Mouse (Mus musculus): Measurements from ENCODE around the gene Dbp.

The Dbp gene

DNA sequence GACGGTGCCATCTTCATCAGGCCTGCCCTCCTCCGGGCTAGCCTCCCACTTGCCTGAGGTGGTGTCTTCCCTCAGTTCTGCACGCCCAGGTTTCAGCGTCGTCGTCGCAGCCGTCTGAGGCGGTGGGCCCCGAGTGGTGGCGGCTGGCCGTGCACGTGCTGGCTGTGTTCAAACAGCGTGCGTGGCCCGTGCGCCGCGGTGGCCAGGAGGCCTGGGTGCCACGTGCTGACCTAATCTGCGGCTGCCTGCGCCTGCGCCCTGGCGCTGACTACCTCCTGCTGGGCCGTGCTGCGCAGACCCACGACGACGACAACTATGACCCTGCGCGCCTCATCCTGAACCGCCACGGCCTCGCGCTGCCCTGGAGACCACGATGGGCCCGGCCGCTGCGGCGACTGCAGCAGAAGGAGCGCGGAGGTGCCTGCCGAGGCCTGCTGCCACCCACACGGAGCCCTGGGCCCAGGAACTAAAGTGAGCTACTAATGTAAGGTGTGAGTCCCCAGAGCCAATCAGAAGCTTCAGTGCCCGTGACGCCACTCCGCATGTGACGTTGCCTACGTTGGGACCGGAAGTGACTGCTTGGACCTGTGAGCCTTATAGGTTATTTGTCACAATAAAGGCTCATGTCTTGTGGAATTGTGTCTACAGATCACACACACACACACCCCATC lies 10.8 kb upstream of the Dbp start, which contains the start of gene Sec1:
TSS of gene Sec1 (minus strand) at position 482 of the 671 bp plus-strand sequence.
- no peak for DNase-seq (ENCODE audit: low read depth)

DNA sequence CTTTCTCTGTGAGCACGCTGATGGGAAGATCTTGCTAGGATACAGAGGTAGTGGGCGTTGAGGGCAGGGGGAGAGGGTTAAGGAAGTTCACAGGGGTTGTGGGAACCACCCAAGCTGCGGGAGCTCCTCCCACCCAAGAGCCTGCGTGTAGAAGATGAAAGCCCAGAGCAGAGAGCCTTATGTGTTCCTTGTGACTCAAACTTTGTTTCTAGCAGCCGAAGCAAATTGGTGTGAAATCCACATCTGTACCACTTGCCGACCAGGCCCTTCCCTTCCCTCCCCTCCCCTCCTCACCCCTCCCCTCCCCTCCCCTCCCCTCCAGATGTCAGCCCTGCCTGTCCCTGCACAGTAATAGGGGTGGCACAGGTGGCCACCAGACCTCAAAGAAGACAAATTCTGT lies 9.8 kb upstream of the Dbp start:
- no peak for DNase-seq (ENCODE audit: low read depth)

DNA sequence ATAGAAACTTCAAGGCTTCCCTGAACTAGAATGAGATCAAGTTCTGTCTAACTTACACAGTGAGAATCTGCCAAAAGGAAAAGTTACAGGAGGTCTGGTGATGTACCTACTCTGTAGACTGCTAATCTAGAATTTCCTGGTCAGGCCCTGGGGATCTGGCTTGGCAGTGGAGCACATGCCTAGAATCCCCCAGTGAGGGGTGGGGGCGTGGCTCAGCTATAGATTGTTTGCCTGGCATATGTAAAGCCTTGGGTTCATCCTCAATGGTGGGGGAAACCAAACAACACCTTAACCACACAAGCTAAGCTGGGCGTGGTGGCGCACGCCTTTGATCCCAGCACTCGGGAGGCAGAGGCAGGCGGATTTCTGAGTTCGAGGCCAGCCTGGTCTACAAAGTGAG lies 7.0 kb upstream of the Dbp start:
- no peak for DNase-seq (ENCODE audit: low read depth)

DNA sequence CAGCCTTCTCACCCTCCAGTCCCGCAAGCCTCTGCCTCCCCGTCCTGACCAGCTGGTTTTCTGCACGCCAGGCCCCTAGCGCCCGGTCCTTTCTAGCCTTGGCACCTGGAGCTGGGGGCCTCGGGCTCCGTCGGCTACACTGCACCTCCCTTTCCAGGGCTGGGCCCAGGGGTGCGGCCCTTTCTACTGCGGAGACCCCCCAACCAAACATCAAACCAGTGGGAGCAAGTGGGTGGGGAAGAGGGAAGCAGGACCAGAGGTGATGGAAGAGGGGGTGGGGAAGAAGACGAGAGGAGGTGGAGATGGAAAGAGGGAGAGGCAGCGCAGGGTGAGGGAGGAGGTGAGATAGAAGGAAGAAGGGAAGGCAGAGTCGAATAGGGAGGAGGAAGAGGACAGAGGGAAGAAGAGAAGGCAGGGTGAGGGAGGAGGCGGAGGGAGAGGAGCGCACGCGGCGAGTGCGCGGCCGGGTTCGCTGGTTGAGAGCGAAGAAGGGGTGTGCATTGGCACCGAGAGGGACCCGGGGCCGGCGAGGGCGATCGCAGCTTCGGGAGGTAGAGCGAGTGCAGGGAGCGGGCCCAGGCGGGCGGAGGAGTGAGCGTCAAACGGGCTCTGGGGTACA lies 5.3 kb upstream of the Dbp start, which contains the start of gene Car11:
TSS of gene Car11 (plus strand) at position 321 of the 619 bp plus-strand sequence.
- DNase-seq (ENCODE audit: low read depth), result no peak

DNA sequence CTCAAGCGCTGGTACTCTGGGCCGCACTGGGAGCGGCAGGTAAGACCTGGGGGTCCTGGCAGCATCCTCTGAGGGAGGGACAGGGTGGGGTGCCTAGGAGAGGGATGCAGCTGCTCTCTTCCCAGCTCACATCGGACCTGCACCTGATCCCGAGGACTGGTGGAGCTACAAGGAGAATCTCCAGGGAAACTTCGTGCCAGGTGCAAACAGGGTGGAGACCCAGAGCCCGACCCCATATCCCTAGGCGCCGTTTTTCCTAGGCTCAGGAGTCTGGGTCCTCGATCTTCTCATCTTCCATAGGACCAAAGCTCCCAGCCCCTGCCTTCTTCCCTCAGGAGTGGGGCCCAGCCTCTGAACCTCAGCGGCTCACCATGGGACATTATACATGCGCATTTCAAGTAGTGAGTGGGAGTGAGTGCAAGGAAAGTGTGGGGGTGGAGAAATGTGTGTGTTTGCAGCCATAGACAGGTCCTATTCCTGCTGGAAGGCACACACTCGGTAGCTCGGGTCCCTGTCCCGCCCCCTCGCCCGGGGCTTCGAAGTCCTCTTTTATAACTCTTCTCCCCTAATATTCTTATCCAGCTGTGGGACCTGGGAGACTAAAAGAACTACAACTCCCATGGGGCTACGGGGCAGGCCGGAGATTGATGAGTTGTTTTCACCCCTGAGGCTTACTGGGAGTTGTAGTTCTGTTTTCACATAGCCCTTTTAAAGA lies 4.4 kb upstream of the Dbp start:
- DNase-seq (ENCODE audit: low read depth), result no peak

DNA sequence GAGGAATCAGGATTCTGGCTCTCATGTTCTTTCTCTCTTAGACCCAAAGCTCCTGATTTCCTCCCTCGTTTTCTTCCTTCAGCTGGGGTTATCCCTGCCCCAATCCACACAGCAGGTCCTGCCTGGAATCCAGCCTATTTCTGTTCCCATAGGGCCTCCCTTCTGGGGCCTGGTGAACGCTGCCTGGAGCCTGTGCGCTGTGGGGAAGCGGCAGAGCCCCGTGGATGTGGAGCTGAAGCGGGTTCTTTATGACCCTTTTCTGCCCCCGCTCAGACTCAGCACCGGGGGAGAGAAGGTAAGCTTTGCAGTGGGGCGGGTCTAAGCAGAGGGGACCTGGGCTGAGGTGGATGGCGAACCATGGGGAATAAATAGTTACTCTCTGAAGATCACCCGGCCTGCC lies 3.8 kb upstream of the Dbp start:
- DNase-seq (ENCODE audit: low read depth), result no peak

DNA sequence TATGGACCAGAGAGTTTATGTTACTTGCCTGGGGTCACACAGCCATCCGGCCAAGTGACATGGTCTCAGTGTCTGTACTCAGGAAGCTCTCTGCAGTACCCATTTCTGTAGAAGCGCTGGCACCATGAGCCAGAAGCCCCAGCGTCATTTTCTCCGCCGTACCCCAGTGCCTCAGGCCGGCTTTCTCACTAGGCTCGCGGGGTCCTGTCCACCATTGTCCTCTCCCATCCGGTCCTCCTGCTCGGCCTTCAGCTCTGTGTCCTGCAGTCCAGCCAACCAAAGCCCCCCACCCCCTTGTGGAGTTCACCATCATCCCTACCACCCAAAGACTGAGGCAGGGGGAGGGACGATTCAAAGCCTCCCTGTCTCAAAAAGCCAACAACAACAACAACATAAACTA lies 3.3 kb upstream of the Dbp start:
- no peak for DNase-seq (ENCODE audit: low read depth)

DNA sequence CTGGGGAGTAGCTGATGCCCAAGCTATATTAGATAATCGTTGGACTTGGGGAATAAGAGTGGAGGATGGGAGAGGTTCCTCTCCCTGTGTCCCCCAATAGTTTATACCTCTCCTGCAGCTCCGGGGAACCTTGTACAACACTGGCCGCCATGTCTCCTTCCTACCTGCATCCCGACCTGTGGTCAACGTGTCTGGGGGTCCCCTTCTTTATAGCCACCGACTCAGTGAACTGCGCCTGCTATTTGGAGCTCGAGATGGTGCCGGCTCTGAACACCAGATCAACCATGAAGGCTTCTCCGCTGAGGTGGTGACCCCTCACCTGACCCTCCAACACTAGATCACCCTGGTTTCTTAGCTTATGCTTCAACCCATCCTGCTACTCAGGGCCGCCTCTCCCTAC lies 2.6 kb upstream of the Dbp start:
- no peak for DNase-seq (ENCODE audit: low read depth)

DNA sequence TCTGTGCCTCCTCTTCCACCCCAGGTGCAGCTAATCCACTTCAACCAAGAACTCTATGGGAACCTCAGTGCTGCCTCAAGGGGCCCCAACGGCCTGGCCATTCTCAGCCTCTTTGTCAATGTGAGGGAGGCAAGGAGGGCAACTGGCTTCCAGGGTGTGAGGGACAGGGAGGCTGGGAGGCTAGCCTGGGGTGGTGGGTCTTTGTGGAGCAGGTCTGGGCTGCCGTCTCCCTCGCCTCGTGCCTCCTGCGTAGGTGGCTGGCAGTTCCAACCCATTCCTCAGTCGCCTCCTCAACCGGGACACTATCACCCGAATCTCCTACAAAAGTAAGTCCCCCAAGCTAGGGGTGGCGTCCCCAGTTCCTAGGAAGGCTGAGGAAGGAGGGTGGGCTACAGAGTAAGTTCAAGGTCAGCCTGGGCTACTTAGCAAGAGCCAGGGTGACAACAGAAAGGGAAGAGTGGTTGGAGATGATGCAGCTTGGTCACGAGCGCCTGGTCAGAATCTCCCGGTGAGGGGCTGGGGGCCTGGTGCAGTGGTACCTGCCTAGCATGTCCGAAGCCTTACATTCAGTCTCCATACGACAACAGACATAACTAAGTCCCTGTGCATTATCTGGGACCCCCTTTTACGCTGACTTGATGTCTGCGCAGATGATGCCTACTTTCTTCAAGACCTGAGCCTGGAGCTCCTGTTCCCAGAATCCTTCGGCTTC lies 1.9 kb upstream of the Dbp start:
- DNase-seq (ENCODE audit: low read depth), result no peak

DNA sequence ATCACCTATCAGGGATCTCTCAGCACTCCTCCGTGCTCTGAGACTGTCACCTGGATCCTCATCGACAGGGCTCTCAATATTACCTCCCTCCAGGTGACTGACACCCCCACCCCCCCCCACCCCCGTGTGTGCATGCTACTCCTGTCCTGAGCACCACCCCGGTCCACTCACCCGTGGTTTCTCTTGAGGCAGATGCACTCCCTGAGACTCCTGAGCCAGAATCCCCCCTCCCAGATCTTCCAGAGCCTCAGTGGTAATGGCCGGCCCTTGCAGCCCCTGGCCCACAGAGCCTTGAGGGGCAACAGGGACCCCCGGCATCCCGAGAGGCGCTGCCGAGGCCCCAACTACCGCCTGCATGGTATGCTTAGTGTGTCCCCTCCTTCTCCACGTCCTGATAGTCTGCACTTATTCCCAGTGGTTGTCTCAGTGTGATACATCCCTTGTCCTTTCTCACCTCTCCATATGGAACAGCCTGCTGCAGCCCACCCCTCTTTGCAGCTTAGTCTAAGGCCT lies 1.3 kb upstream of the Dbp start:
- no peak for DNase-seq (ENCODE audit: low read depth)

DNA sequence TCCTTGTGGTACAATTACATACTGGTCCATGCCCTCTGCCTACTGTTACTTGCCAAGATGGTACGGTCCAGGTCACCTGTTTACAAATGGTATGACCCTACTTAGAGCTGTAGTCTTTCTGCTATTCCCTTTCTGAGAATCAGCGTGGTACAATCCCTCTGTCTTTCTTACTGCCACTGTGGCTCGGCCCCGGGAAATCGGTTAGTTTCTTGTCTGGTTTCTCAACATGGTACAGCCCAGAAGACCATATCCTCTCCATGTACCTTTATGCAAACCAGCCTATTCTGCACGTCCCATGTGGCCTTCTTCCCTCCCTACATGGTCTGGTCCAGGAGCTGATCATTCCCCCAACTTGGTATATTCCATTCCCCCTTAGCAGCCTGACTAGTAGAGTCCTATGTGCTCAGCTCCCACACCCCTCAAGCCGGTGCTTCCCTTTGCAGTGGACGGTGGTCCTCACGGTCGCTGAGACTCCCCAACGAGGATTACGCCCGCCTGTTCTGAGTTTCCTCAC lies 785 bp upstream of the Dbp start:
- no peak for DNase-seq (ENCODE audit: low read depth)

DNA sequence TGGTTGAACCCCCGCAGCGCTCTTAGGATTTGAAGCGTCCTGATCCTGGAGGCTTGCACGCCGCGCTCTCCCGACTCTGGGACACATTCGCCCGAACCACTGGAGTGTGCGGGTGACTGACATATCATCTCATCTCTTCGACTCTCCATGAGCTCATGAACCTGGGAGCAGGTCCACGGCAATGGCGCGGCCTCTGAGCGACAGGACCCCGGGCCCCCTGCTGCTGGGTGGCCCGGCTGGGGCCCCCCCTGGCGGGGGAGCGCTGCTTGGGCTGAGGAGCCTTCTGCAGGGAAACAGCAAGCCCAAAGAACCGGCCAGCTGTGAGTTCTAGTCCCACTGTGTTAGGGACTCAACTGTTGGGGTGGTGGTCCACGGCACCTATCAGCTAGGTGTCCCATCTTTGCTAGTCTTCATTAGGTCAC lies 566 bp downstream of the Dbp start:
- DNase-seq (ENCODE audit: low read depth), result no peak

DNA sequence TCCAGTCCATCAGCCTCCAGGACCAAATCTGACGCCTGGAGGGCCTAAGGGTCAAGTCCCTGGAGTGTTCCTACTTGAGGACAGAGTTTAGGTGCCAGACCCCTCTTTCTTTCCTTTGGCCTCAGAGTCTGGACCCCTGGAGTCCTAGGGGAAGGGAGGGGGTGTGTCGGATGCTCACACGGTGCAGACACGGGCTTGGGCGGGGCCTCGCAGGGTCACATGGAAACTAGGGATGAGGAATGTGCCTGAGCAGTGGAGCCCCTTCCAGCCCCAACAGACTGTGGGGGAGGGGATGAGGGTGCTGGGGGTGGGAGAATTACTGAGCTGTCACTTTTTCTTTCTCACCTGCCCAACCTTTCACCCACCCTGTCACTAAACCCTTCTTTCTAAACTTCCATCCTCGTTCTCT lies 989 bp downstream of the Dbp start:
- DNase-seq (ENCODE audit: low read depth), result no peak

DNA sequence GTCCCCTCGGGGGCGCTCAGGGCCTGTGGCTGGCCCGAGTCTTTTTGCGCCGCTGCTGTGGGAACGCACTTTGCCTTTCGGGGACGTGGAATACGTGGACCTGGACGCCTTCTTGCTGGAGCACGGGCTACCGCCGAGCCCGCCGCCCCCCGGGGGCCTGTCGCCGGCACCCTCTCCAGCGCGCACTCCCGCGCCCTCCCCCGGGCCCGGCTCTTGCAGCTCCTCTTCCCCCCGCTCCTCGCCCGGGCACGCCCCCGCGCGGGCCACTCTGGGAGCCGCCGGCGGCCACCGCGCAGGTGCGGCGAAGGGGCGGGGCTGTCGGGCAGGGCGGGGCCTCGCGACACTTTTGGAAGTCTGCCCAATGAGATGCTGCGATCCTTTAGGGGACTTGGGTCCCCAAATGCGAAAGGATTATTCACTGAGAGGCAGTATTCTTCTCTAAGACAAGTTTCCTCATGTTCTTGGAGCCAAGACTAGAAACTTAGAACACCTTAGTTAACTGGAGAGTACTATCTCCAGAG lies 1.9 kb downstream of the Dbp start:
- DNase-seq (ENCODE audit: low read depth), result no peak

DNA sequence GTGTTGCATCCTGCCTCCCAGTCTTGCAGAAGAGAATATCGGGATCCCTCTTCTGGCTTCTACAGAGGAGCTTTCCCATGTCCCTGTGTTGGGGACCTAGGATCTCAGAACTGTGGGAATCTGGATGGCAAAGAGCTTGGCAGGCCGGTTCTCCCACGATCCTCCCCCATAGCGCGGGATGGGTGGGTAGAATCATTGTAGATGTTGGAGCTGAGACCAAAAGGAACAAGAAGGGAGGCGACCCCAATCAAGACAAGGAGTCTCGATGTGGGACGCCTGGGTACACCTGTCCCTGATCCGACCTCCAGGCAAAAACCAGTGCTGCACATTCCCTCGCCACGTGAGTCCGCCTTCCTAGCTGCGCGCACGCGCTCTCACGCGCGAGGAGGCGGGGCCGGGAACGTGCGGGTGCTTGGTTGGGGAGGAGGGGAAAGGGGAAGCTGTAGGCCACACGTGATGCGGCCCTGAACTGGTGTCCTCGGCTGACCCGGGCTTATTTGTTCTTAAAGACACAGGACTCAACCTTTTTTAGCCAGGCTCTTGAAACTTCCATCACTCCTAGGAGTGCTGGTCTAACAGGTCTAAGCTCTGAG lies 2.6 kb downstream of the Dbp start:
- DNase-seq (ENCODE audit: low read depth), result peak; percentile 91

DNA sequence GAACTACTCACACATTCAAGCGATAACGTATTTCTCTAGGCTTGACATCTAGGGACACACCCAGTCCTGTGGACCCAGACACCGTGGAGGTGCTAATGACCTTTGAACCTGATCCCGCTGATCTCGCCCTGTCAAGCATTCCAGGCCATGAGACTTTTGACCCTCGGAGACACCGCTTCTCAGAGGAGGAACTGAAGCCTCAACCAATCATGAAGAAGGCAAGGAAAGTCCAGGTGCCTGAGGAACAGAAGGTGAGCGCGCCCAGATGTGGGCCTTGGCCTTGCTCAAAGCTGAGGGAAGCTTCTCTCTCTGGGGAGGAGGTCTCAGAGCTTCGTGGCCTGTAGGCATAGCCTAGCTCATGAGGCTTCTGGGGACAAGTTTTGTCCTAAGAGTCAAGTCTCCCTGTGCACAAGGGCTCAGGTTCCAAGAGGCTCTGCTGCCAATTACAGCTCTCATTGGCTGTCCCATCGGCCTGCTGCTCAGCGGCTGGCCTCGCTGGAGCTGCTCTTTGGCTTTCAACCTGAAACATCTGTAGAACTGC lies 3.4 kb downstream of the Dbp start:
- no peak for DNase-seq (ENCODE audit: low read depth)

DNA sequence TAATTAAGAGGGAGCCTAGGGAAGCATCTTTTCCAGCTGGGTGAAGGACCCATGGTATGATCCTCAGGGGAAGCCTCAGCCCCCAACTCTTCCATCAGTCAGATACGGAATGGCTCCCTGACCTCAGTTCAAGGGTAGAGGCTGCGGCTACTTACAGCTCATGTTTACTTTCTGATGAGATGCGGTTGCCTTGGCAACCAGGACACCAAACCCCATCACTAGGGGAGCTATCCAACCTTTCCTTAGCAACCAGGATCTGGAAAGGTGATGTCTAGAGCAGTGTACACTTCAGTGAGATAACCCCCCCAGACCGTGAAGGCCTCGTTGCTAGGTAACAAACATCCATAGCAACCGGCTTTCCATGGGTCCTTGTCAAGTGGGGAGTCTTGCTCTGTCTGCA lies 4.1 kb downstream of the Dbp start:
- DNase-seq (ENCODE audit: low read depth), result no peak

DNA sequence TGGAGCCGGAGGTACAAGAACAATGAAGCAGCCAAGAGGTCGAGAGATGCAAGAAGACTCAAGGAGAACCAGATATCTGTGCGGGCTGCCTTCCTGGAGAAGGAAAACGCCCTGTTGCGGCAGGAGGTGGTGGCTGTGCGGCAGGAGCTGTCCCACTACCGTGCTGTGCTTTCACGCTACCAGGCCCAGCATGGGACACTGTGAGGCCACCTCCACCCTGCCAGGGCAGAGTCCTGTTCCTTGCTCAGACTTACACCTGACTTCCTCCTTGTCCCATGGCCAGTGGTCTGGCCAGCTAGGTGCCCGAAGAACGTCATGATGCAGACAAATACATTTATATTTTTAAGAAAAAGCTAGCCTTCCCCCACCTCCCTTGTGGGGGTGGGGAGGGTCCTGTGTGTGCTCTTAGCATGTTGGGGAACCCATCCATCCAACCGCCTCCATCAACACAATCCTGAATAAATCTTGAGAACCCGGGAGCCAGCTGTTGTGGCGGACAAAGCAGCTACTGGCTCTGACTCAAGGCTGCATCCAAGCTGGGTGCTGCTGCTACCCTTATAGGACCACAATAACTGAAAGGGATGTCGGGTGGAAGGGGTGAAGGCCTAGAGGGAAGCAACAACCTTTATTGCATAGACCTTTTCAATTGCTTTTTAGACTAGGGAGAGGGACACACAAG lies 4.9 kb downstream of the Dbp start:
- DNase-seq (ENCODE audit: low read depth), result no peak

DNA sequence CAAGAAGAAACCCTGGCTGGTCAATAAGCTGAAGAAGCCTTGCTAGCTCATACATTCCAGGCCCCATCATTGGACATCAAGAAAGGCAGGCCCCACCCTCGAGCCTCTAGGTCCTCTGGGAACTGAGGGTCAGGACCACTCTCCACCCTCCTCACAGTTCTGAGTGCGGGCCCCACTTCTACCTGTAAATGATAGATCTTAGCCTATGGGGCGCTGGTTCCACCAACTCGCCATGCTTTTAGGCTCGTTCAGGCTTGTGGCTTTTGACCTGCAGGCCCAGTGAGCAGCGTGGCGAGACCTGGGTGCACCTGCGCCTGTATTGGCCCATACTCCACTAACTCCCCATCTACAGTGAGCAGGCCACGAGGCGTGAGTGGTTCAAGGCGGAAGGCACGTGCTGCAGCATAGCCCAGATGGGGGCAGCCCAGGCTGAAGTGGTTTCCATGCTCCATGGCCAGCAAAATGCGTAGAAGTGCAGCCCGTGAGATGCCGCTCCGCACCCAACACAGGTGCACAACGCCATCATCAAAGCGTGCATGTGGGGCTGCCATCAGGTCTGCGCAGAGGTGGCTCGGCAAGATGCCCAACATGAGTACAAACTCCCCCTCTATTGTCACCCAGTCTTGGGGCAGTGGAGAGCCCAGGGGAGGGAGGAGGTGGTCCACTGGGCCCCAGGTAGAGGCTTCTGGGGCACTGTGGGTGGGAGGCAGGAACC lies 5.7 kb downstream of the Dbp start:
- DNase-seq (ENCODE audit: low read depth), result no peak

Data from fibroblast of lung, adult 2 months (primary cell).